Mouse (Mus musculus) adrenal gland, adult 2 months (tissue): Measurements from ENCODE around the gene Morc1. TPM values are rescaled to one million over a fixed set of nuclear protein-coding genes. Genes with fewer than 3 reads are reported as not detected.

Experiments used
- DNase-seq: peaks from one replicate; pipeline ENCODE4 v3.0.0; 2021
- long read RNA-seq: library from polyadenylated mRNA; stranded (forward); transcript quantifications from one replicate; pipeline ENCODE4 v2.0.0, GENCODE M21; 2021
- polyA plus RNA-seq: library from polyadenylated mRNA; depleted of rRNA; stranded (reverse); fragments of >200 nt; gene quantifications from 2 replicates; pipeline ENCODE4 v1.2.3, GENCODE M21; 2012; rRNA removed
- total RNA-seq, 2 experiments: library from RNA; stranded (reverse); gene quantifications; 2 replicates each; pipeline ENCODE4 v1.2.3; 2021

Morc1 gene
- not detected for total RNA-seq
- polyA plus RNA-seq: not detected in 2 replicates
- long read RNA-seq: 0 reads

DNA sequence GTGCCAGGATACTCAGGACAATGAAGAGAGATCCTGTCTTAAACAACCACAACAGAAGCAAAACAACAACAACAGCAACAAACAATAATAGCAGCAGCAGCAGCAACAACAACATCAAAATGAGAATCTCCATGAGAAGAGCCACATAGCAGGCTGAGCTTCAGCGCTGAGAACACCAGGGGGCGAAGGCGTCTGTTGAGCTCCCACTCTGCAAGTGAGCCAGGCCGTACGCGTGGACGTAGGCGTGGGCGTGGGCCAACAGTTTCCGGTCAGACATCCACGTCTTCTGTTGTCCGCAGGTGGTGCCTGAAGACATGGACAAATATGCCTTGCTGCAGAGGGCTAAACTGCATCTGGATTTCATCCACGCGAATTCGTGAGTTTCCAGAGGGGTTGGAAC lies at the start of gene Morc1:
TSS of gene Morc1 (plus strand) at position 211 of the 400 bp plus-strand sequence.
- no peak for DNase-seq

DNA sequence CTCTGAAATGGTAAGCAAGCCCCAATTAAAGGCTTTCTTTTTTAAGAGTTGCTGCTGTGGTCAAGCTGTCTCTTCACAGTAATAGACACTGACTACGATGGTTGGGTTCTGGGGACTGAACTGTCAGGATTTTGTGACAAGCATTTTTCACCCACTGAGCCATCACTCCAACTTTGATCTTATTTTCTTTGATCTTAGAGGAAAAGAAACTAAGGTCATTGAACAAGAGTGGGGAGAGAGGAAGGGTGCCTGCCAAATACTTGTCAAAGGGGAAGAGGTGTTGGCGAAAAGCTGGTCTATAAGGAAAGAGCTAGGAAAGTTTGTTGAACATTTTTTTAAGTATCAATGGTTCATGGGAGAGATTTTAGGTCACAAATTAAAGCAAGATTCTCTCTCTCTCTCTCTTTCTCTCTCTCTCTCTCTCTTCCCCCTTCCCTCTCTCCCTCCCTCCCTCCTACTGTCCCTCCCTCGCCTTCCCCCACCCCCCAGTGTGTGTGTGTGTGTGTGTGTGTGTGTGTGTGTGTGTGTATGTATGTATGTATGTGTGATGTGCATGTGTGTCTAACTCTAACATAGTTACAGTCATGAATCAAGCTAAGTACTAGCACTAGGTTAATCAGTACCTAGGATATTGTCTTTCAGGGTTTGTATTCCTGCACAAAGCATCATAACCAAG lies 47.3 kb upstream of the Morc1 start:
- DNase-seq: peak; percentile 34

DNA sequence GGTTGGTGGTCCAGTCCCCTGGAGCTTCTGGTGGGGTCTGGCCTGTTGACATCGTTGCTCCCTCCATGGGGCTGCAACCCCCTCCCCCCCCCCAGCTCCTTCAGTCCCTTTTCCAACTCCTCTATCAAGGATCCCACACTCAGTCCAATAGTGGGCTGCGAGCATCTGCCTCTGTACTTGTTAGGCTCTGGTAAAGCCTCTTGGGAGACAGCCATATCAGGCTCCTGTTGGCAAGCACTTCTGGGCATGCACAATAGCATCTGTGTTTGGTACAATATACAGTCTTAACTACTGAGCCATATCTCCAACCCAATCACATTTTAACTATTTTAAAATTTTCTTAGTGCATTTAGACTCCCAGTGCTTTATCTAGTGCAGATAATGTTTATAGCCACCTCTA lies 44.1 kb upstream of the Morc1 start:
- no peak for DNase-seq

DNA sequence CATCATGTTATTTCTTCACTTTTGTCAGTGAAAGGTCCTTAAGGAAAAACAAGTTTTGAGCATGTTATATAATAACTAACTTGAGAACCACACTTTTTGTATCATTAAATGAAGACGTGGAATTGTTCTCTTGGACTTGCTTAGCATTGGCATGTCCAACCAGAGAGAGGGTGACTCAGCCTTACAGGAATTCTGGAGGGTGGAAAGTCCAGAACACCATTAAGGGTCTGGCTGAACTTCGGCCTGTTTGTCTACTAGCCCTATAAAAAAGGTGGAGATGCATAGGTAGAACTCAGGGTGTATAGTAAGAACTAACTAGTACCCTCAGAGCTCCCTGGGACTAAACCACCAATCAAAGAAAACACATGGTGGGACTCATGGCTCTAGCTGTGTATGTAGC lies 35.8 kb upstream of the Morc1 start:
- no peak for DNase-seq

DNA sequence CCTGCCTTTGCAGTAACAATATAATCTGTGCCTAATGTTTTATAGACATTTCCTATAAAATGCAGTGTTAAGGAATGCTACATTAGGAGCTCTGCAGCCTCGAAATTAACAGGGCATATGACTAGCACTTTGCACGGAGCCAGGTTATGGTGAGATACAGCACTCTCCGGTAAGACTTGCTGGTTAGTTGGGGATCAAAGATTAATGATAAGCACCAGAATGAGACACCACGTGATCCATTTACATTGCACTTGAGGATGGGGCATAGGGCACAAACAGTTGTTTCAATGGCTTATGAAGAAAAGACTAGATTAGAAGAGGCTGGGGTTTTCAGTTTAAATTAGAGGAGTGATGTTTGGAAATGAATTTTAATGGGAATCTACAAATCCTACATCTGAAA lies 28.1 kb upstream of the Morc1 start:
- DNase-seq: no peak

DNA sequence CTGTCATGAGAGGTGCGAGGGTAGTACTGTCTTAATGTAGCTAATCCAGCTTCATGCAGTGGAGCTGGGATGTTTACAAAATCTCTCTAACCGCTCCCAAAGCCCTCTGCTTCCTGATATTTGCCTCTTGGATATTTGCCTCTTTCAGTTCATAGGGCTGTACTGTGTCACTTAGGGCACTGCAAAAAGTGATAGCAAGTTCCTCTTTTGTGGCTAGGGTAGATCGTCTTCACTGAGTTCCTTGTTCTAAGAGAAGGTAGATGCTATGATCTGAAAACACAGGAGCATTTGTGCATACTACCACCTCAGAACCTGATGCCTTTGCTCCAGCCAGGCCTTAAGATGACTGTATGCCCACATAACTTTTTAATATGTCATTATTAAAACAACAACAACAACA lies 27.6 kb upstream of the Morc1 start:
- DNase-seq: no peak

DNA sequence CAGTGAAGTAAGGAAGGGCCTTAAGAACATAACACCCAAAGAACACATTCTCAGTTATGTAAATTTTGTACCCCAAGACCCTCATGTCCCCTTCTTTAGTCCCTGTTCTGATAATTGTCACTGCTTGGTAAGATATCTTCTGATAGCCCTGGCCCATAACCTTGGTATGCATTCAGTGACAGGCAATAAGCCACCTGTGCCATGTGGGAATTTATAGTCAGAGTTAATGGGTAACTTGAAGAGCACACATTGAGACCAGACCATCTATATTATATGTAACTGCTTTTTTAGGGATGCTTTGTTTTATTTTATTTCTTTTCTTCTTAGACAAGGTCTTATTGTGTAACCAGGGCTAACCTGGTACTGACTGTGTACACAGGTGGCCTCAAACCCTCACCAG lies 27.0 kb upstream of the Morc1 start:
- DNase-seq: no peak

DNA sequence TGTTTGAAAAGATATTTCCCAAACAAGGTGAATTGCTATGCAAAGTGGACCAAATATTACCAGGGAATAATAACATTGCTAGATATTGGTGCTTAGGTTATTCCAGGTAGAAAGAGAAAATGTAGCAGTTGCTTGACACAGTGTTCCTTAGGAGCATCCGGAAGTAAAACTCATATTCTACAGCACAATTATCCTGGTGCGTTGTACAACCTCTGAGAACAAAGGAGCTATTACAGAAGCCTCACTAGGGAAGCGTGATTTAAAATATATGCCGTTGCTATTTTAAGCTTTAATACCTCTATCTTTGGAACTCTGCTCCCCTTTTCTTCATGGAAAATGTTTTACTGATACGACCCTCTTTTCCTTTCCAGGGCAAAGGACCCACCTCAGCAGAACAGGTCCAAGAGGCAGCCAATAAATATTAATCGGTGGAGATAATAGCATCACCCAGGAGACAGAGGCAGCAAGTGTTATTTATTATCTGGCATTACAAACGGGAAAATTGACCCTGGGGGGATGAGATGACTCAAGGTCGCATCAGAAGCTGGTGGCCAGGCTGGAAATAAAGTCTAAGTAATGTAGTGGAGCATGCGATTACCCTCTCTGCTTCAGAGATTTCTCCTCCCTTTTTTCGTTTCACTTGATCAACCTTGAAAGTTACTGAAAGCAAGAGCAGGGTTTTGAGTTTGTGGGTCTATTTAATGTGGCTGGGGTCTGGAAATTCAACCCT lies 25.2 kb upstream of the Morc1 start:
- peak; percentile 47 for DNase-seq

DNA sequence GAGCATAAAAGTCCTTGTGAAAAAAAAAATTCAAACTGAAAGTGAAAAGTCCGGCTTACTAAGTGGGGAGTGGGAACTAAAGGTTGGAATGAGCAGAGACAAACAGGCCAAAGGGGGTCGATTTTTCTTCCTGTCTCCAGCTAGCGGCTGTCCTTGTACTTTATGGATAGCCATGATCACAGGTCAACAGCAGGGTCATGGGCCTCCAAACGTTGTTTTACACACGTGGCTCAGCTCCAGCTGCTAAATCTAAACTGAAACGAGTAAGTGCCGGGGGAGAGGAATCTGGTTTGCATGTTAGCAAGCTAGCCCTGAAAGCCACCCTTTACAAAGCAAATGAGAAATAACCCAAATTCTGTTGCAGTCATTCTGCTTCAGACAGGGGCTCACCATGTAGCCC lies 21.5 kb upstream of the Morc1 start:
- peak; percentile 37 for DNase-seq

DNA sequence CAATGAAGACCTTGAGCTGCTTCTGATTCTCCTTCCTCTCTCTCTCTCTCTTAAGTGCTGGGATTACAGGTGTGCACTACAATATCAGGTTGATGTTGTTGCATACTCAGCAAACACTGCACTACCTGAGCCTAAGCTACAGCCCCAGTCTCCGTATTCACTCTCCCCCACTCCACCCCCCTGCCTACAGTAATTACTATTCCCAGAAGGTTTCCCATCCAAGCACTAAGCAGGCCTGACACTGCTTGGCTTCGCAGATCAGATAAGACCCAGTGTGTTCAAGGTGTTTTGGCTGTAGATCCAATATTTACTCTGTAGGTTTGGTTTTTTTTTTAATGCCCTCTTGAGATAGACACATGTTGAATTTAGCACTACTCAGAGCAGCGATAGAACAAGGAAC lies 20.9 kb upstream of the Morc1 start:
- DNase-seq: no peak

DNA sequence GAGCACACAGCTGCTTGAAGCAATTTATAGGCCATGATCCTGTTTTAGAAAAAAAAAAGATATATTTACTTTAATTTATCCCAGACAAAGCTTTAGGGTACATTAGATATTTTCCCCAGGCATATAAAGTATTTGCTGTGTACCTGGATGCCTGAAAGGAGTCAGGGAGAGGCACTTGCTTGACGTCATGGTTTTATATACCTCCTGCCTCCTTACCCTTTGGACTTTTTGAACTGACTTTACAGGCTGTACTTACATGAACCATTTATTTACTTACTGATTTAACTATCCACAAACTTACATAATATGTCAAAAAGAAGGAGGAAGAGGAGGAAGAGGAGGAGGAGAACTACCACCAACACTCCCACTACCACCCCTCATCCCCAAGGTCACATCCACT lies 18.8 kb upstream of the Morc1 start, which contains the start of gene Gm5485:
TSS of gene Gm5485 (minus strand) at position 171 of the 400 bp plus-strand sequence.
- DNase-seq: no peak

DNA sequence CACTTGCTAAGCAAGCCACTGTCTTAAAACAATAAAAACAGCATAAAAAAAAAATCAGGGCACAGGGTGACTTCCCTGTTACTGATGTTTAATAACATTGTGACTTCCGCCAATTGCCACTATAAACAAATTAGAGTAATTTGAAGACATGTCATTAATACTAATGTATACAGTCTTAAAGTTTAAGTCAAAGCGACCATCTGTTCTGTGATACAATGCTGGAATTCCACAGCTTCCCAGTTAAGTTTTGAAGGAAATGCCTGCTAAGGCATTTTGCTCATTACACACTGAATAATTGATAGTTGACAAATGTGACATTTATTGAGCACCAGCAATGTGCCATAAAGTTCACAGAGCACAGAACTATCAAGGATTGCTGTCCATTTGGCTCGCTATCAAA lies 12.5 kb upstream of the Morc1 start:
- no peak for DNase-seq

DNA sequence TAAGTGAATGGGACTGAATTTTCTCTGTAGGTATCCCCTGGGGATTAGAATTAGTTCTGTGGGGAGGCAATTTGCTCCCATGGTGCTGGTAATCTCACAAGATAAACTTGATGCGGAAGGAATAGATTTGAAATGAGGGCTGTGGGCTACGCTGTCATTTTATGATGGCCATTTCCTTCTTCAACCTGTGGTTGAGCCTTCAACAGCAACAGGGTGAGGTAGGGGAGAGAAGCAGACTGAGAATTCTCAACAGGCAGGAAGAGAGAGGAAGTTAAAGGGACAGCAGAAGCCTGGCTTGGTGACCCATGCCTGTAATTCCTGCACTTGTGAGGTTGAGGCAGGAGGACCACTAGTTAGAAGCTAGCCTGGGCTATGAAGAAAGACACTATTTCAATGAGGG lies 12.0 kb upstream of the Morc1 start:
- no peak for DNase-seq

DNA sequence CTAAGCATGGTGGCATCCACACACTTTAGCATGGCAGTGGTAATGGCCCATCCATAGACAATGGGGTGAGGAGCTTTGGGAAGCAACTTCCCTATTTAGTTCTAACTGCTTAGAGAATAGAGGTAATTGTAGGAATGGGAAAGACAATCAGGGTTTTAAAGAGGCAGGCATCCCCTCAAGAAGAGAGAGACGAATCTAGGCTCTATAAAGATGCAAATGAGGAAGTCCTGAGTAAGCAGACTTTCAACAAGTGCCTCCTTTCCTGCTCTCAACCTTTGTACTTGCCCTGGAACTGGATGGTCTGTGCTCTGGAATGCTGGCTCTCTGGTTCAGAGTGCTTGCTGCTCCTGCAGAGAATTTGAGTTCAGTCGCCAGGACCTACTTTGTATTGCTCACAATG lies 8.5 kb upstream of the Morc1 start:
- no peak for DNase-seq

DNA sequence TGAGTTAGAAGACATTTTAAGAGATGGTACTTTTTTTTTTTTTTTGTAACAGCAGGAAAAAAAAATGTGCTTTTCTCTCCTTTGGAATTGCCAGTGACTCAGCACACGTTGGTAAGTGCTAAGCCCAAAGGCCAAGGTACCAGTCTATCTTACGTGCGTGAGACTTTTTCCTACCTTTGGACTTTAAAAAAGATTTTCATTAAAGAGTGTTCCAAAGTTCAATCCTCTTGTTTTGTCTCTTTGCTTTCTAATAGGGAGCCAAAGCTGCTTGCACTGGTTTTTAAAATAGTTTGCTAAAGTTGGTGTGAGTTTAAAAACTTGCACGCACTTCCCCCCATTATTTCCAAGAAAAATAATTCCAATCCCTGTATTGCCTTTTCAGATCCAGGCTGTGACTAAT lies 7.0 kb upstream of the Morc1 start:
- peak; percentile 15 for DNase-seq

DNA sequence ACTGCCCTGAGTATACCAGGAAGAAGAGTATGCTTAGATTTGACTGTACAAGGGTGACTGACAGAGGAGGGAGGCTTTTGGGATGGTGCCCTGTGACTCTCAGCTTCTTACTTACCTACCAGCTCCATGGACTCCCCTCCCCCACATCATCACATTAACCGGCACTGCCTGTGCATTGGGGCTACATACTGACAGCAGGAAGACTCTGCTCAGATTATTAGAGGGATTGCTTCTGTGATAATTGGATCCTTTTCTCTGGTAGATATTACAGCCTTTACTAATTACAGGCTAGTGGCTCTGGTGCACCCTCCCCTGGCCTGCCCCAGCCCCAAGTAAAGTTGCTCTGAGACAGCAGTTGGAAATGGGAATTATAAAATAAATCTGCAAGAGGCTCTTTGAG lies 1.6 kb upstream of the Morc1 start:
- no peak for DNase-seq

DNA sequence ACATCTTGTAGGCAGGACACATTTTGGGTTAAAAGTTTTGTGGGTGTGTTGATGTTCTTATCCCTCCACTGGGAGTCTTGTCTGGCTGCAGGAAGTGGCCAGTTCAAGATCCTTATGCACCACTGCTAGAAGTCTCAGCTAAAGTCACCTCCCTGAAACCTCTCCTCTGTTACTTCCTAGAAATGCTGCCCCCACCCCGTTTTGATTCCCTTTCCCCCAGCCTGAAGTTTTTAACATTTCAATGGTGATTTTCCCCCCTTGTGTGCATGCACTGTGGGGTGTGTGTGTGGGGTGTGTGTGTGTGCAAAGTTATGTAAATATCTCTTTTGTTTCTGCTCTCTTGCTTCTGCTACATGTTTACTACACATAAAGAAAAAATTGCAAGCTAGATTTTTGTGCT lies 4.4 kb downstream of the Morc1 start:
- no peak for DNase-seq

DNA sequence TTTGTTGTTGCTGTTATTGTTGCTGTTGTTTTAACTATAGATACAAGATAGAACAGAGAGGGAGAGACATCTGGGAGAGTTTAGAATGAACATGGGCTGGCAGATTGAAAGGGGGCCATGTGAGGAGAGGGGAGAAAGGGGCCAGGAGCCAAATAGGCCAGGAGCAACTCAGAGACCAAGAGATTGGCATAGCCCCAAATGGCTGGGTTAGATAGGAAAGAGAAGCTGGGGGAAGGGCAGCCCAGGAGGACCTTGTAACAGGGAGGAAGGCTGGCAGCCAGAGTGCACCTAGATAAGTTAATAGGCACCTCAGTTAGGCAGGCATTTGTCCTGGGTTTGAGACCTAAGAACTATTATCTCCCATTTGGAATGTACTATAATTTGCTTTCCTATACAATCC lies 6.4 kb downstream of the Morc1 start:
- DNase-seq: no peak

DNA sequence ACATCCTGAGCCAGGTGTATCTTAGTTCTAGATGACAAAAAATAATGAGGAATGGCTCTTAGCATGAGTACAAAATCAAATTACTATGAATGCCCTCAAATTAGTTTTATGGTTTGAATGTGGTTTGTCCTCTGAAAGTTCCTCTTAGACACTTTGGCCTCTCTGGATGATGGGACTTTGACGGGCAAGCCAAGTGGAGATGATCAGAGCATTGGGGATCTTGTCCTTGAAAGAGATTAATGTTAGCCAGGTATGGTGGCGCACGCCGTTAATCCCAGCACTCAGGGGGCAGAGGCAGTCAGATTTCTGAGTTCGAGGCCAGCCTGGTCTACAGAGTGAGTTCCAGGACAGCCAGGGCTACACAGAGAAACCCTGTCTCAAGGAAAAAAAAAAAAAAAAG lies 13.6 kb downstream of the Morc1 start:
- no peak for DNase-seq

DNA sequence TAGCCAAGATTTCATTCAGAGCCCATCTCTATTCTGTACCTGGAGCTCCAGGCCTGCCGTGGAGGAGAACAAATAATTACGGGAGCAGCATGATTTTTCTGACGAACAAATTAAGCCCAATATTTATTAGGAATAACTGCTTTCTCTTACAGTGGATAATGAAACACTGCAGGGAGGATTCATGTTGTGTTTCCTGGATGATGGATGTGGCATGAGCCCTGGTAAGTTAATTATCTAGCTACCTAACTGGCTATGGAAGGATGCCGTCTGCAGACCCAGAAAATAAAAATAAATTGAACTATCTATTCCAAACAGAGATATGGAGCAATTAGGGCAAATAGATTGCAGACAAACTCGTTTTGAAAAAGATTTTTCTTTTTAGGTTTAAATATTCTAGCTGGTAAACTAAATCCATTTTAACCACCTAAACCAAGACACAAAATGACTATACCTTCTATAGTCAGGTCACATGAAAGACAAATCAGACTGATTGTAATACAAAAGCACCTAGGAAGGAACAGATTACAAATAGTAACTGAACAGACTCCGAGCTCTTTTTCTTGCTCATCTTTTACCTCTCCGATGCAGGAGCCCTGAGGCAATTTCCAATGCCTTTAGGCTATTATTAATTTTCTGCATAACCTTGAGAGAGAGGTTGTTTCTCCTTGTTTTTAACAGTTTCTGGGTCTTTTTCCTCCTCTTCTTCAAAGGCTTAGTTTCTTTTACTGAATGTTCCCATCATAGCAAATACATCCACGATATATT lies 15.3 kb downstream of the Morc1 start:
- DNase-seq: no peak

DNA sequence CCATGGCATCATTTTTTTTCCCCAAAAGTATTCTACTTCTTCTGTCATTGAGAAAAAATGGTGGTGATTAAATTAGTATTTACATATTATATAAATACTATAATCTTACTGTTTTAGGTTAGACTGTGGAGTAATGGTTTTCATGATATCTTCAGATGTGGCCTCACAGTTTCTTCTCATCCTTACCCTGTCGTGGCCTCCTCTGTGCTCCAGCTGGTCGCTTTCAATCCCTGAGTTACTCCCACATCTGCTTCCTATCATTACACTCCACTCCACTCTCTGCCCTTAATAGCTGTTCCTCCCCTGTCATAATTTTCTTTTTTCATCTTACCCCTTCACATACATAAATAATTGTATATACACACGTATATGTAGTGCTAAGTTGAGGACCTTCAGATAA lies 22.2 kb downstream of the Morc1 start:
- no peak for DNase-seq

DNA sequence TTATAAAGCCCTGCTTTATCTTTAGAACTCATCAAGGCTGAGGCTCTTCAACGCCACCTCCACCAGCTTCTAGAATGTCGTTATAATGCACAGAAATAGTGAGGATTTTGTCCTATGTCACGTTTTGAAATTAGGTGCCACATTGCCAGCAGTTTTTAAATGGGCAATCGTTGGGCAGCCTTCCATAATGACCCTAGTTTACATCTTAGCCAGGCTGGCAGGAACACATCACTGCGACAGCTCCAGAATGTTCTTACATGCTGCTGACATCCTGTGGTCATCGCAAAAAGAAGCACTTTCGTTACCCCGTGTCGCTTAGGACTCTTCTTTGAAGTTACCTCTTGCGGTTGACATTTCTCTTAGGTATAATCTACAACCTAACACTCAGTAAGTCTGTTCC lies 42.4 kb downstream of the Morc1 start:
- DNase-seq: no peak
